Mouse (Mus musculus): ENCODE measurements at regions not wholly inside any gene's neighbourhood (a gene's known extent, or its start where the extent isn't known, plus 50 kb on each side); places are given as distances from the start of the nearest gene placed in this dataset.
A peak's percentile ranks its signal among the peaks of the same experiment; 100 is the strongest.

- no peak overlapping the region for H3K4me2 ChIP-seq
- H3K36me3 ChIP-seq = no peaks in the 10 kb centered on the region
- ATAC-seq (ENCODE audit: low FRiP score, low read depth) = no peak
- 88% methylated on average over 1 of the region's 1 CpGs for whole genome bisulfite sequencing
- H3K4me3 ChIP-seq = no peak overlapping the region
- no peaks in the 10 kb centered on the region for H3K27me3 ChIP-seq
- no peak overlapping the region for H3K9ac ChIP-seq
- H3K9me3 ChIP-seq = no peaks in the 10 kb centered on the region
- no peak overlapping the region for H3K27ac ChIP-seq (replicated peaks)
- H3K4me1 ChIP-seq (replicated peaks) = no peaks in the 10 kb centered on the region
Observed at GRCm38 (mm10) chr7:111263302-111263701, 180.5 kb upstream of the Eif4g2 start.

- H3K9me3 ChIP-seq = no peaks in the 10 kb centered on the region
- H3K4me2 ChIP-seq = no peak overlapping the region
- no peak overlapping the region for H3K4me3 ChIP-seq
- 0 out of 2 replicates have a peak overlapping the region, but pooled peaks have one; percentile 42 for H3K27ac ChIP-seq (replicated peaks)
- no peak overlapping the region for H3K9ac ChIP-seq
- 71% methylated on average over 11 of the region's 11 CpGs for WGBS
- H3K27me3 ChIP-seq = no peaks in the 10 kb centered on the region
- H3K4me1 ChIP-seq (replicated peaks) = no peaks in the 10 kb centered on the region
- no peaks in the 10 kb centered on the region for H3K36me3 ChIP-seq
- peak; percentile 34; the same call in 1 of the 2 replicates for ATAC-seq (ENCODE audit: low FRiP score, low read depth)
Observed at GRCm38 (mm10) chr7:111259630-111260574, 177.1 kb upstream of the Eif4g2 start.

GRCm38 (mm10) chr7:111257842-111258241 lies 175.0 kb upstream of the Eif4g2 start:
- no peak overlapping the region for H3K4me2 ChIP-seq
- no peaks in the 10 kb centered on the region for H3K27me3 ChIP-seq
- no peak overlapping the region for H3K9ac ChIP-seq
- no peak for ATAC-seq (ENCODE audit: low FRiP score, low read depth)
- H3K27ac ChIP-seq (replicated peaks) = no peak overlapping the region
- no peak overlapping the region for H3K4me3 ChIP-seq
- no peaks in the 10 kb centered on the region for H3K4me1 ChIP-seq (replicated peaks)
- no peaks in the 10 kb centered on the region for H3K36me3 ChIP-seq
- no peaks in the 10 kb centered on the region for H3K9me3 ChIP-seq
- WGBS = 77% methylated on average over 2 of the region's 2 CpGs

GRCm38 (mm10) chr7:111256199-111256598 lies 173.4 kb upstream of the Eif4g2 start:
- Histone ChIP-seq H3K36me3 (no peaks in the 10 kb centered on the region), H3K27me3 (no peaks in the 10 kb centered on the region), H3K27ac (replicated peaks) (no peak overlapping the region), H3K4me2 (no peak overlapping the region), H3K9me3 (no peaks in the 10 kb centered on the region), H3K9ac (no peak overlapping the region), H3K4me1 (replicated peaks) (no peaks in the 10 kb centered on the region), H3K4me3 (no peak overlapping the region)
- WGBS = 76% methylated on average over 2 of the region's 2 CpGs
- ATAC-seq (ENCODE audit: low FRiP score, low read depth) = no peak

- Histone ChIP-seq H3K4me2 (no peak overlapping the region), H3K27me3 (no peaks in the 10 kb centered on the region)
- ATAC-seq (ENCODE audit: low FRiP score, low read depth) = no peak
Observed at GRCm38 (mm10) chr7:111249606-111250005, 166.8 kb upstream of the Eif4g2 start.

DNA sequence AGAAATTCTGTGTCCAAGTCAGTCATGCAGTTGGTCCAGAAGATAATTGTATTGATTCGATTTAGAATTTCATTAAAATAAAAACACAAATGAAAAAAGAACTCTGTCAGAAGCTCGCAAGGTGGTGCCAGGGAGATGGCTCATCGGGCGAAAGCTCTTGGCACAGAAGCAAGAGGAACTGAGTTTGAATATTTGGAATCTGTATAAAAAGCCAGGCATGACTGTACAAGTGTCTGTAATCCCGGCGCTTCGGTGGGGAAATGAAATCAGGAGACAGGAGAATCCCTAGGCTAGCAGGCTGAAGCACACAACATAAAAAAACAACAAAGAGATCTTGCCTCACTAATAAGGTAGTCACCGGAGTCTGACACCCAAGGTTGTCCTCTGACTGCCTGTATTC lies 162.7 kb upstream of the Eif4g2 start:
- 84% methylated on average over 8 of the region's 8 CpGs for WGBS
- H3K4me2 ChIP-seq = no peak overlapping the region
- H3K9ac ChIP-seq = no peak overlapping the region
- H3K9me3 ChIP-seq = no peaks in the 10 kb centered on the region
- 0 out of 2 replicates have a peak, but pooled peaks cover 2% of the 10 kb centered on the region for H3K4me1 ChIP-seq (replicated peaks)
- no peaks in the 10 kb centered on the region for H3K36me3 ChIP-seq
- H3K27ac ChIP-seq (replicated peaks) = no peak overlapping the region
- no peaks in the 10 kb centered on the region for H3K27me3 ChIP-seq
- H3K4me3 ChIP-seq = no peak overlapping the region
- ATAC-seq (ENCODE audit: low FRiP score, low read depth) = no peak

More at GRCm38 (mm10) chr7:111249606-111250005, 166.8 kb upstream of the Eif4g2 start:
- Histone ChIP-seq H3K36me3 (no peaks in the 10 kb centered on the region), H3K4me3 (no peak overlapping the region), H3K4me1 (replicated peaks) (no peaks in the 10 kb centered on the region), H3K27ac (replicated peaks) (no peak overlapping the region), H3K9me3 (no peaks in the 10 kb centered on the region), H3K9ac (no peak overlapping the region)
- WGBS = 26% methylated on average over 5 of the region's 5 CpGs

DNA sequence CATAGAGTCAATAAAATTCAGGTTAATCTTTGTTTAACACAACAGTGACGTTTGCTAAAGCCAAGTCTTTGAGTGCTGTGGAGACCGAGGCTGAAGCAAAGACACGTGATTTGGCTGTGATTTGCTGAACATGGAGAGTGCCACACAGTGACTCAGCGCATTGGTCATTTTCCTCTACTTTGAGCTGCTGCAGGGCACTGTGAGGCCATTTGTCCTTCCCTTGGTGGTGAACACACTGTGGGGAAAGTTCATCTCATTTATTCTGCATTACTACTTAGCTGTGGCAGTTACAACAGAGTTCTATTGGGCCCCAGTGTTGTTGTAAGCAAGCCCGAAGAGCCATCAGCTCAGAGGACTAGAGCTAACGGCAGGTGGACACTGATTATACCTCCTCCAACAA lies 162.2 kb upstream of the Eif4g2 start:
- ATAC-seq (ENCODE audit: low FRiP score, low read depth) = no peak
- Histone ChIP-seq H3K27ac (replicated peaks) (no peak overlapping the region), H3K9me3 (no peaks in the 10 kb centered on the region), H3K27me3 (no peaks in the 10 kb centered on the region), H3K36me3 (no peaks in the 10 kb centered on the region), H3K4me1 (replicated peaks) (0 out of 2 replicates have a peak, but pooled peaks cover 6% of the 10 kb centered on the region), H3K9ac (no peak overlapping the region), H3K4me2 (no peak overlapping the region), H3K4me3 (no peak overlapping the region)
- WGBS = 83% methylated on average over 6 of the region's 6 CpGs

GRCm38 (mm10) chr7:111243831-111244230 lies 161.0 kb upstream of the Eif4g2 start:
- 0 out of 2 replicates have a peak, but pooled peaks cover 8% of the 10 kb centered on the region for H3K4me1 ChIP-seq (replicated peaks)
- no peaks in the 10 kb centered on the region for H3K36me3 ChIP-seq
- 83% methylated on average over 1 of the region's 1 CpGs for WGBS
- ATAC-seq (ENCODE audit: low FRiP score, low read depth) = no peak
- H3K27ac ChIP-seq (replicated peaks) = no peak overlapping the region
- no peak overlapping the region for H3K9ac ChIP-seq
- no peaks in the 10 kb centered on the region for H3K9me3 ChIP-seq
- H3K4me2 ChIP-seq = no peak overlapping the region
- H3K4me3 ChIP-seq = no peak overlapping the region
- H3K27me3 ChIP-seq = no peaks in the 10 kb centered on the region

DNA sequence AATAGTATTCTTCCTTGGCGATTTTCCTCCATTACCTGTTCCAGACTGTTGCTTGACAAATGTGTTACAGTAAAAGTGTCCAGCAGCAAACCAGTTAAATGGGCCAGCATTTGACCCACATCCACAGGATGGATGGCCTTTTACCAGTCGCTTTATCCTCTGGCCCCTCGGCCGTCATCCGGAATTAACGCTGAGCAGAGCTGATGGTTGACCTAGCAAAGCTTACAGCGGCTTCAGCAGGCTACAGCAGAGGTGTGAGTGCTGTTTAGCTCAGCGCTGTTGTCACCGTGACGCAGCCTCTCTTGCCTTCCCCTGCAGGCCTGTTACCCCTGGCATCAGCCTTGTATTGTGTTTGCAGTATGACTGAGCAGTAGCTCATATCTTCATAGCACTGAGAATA lies 159.8 kb upstream of the Eif4g2 start:
- Histone ChIP-seq H3K36me3 (no peaks in the 10 kb centered on the region), H3K4me3 (no peak overlapping the region), H3K9me3 (no peaks in the 10 kb centered on the region), H3K27me3 (no peaks in the 10 kb centered on the region), H3K27ac (replicated peaks) (no peak overlapping the region), H3K4me1 (replicated peaks) (0 out of 2 replicates have a peak, but pooled peaks cover 8% of the 10 kb centered on the region), H3K4me2 (no peak overlapping the region), H3K9ac (no peak overlapping the region)
- WGBS = 64% methylated on average over 10 of the region's 10 CpGs
- no peak for ATAC-seq (ENCODE audit: low FRiP score, low read depth)

GRCm38 (mm10) chr7:111241538-111241937 lies 158.7 kb upstream of the Eif4g2 start:
- no peak overlapping the region for H3K4me2 ChIP-seq
- H3K27ac ChIP-seq (replicated peaks) = no peak overlapping the region
- H3K27me3 ChIP-seq = no peaks in the 10 kb centered on the region
- no peak overlapping the region for H3K4me3 ChIP-seq
- no peak for ATAC-seq (ENCODE audit: low FRiP score, low read depth)
- 56% methylated on average over 4 of the region's 4 CpGs for WGBS
- H3K9me3 ChIP-seq = no peaks in the 10 kb centered on the region
- no peak overlapping the region for H3K9ac ChIP-seq
- H3K36me3 ChIP-seq = no peaks in the 10 kb centered on the region
- H3K4me1 ChIP-seq (replicated peaks) = 0 out of 2 replicates have a peak, but pooled peaks cover 8% of the 10 kb centered on the region

DNA sequence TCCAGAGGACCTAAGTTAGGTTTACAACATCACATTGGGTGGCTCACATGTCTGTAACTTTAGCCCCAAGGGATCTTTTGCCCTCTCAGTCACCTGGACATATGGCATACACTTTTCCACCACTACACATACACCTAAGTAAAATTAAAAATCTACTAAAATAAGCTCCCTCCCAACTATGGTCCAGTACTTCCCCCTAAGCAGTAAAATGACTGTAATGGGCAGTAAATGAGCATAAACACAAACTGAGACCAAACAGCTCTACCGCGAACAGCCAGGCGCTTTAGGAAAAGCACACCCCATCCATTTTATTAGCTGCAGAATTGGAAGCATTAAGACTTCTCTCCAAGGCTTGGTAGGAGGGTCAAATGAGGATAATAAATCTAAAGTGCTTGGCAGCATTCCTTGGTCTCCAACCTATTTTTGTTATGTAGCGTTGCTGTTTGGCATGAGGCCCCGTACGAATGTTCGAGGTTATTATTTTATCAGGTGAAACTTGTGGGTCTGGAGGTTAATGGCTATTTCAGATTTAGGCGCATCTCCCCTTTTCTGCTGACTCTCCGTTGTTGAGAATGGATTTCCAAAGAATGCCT lies 157.5 kb upstream of the Eif4g2 start:
- Histone ChIP-seq H3K27ac (replicated peaks) (no peak overlapping the region), H3K9ac (no peak overlapping the region), H3K9me3 (no peaks in the 10 kb centered on the region), H3K36me3 (no peaks in the 10 kb centered on the region), H3K27me3 (no peaks in the 10 kb centered on the region), H3K4me3 (no peak overlapping the region), H3K4me2 (no peak overlapping the region), H3K4me1 (replicated peaks) (0 out of 2 replicates have a peak, but pooled peaks cover 8% of the 10 kb centered on the region)
- ATAC-seq (ENCODE audit: low FRiP score, low read depth) = no peak
- 58% methylated on average over 9 of the region's 9 CpGs for WGBS

DNA sequence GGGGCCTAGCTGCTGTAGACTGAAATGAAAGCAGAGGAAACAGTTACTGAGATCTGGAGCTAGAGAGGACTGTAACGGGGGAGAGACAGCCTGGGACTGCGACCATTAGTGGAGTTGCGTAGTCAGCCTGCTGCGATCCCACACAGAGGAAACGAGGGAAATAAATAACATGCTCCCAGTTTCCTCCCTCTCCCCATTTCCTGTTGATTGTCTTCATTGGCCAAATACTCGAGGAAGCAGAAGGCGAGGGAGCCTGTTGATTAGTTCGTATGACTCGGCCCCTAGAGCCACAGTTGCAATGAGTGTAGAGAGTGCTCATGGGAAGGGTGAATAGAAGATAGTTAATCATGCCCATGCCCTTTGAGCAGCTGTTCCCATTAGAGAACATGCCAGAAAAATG lies 155.0 kb upstream of the Eif4g2 start:
- no peak overlapping the region for H3K4me2 ChIP-seq
- no peak overlapping the region for H3K27ac ChIP-seq (replicated peaks)
- WGBS = 71% methylated on average over 9 of the region's 9 CpGs
- 0 out of 2 replicates have a peak, but pooled peaks cover 8% of the 10 kb centered on the region for H3K4me1 ChIP-seq (replicated peaks)
- ATAC-seq (ENCODE audit: low FRiP score, low read depth) = no peak
- H3K36me3 ChIP-seq = no peaks in the 10 kb centered on the region
- no peaks in the 10 kb centered on the region for H3K27me3 ChIP-seq
- H3K9me3 ChIP-seq = no peaks in the 10 kb centered on the region
- no peak overlapping the region for H3K9ac ChIP-seq
- no peak overlapping the region for H3K4me3 ChIP-seq
